Mouse (Mus musculus) erythroblast, embryonic 14.5 days (primary cell): ENCODE results near the gene Lrrc4.

ENCODE experiments used
- GATA1 ChIP-seq: IDR thresholded peaks from 2 replicates; pipeline ENCODE4 v1.6.1; 2012; ENCODE audit warnings: low read length, inconsistent platforms, mixed read lengths
- TAL1 ChIP-seq: IDR thresholded peaks from 3 replicates; pipeline ENCODE4 v1.6.1; 2012; ENCODE audit warnings: low read length, inconsistent platforms, mixed read lengths

DNA sequence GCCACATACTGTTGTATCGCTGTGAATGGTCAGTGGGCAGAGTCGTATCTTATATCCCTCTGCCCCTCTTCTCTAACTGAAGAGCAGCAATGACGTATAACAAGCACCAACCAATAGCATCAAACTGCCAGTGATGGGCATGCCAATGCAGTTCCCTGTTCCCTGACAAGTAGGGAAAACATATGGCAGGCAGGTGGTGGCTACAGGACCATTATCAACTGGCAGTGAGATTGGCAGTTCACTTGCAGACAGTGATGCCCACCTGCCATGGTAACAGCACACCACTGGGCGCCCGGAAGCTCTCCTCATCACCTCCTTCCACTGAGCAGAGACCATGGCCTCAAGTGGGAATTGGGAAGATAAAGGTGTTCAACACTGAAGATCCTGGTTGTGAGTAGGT lies 175.0 kb downstream of the Lrrc4 start:
- TF ChIP-seq GATA1 (no peak), TAL1 (no peak)
